Mouse (Mus musculus) embryonic facial prominence, embryonic 14.5 days (tissue): Measurements from ENCODE around the gene Ambra1. TPM values are rescaled to one million over a fixed set of nuclear protein-coding genes. Genes with fewer than 3 reads are reported as not detected.

Source experiments
- ATAC-seq: fragments of 200-750 bp; cut with Nextera tagmentation; 2 replicates; pipeline ENCODE4 v1.8.0; 2017; ENCODE audit warnings: low read depth, moderate number of reproducible peaks, moderate TSS enrichment
- DNase-seq: peaks from one replicate; pipeline ENCODE4 v3.0.0-alpha.2; 2015; ENCODE audit warnings: low spot score
- H3K27ac ChIP-seq: fragments of 300-500 bp; sonication (generic); replicated peaks from 2 replicates; pipeline ENCODE4 v1.5.1; 2014; ENCODE audit warnings: low read depth, mild to moderate bottlenecking, low read length, moderate library complexity
- H3K27me3 ChIP-seq: fragments of 300-500 bp; sonication (generic); replicated peaks from 2 replicates; pipeline ENCODE4 v1.6.1; 2014; ENCODE audit warnings: low read length; ENCODE audit not compliant: control insufficient read depth, insufficient read depth
- H3K36me3 ChIP-seq: fragments of 300-500 bp; sonication (generic); 2 replicates; pipeline ENCODE4 v1.6.1; 2014; ENCODE audit warnings: low read length, mixed read lengths; ENCODE audit not compliant: control insufficient read depth, insufficient read depth
- H3K4me1 ChIP-seq: fragments of 300-500 bp; sonication (generic); 2 replicates; pipeline ENCODE4 v1.6.1; 2014; ENCODE audit warnings: antibody characterized with exemption, low read length; ENCODE audit not compliant: control insufficient read depth, insufficient read depth
- H3K4me2 ChIP-seq: fragments of 300-500 bp; sonication (generic); 2 replicates; pipeline ENCODE4 v1.6.1; 2014; ENCODE audit warnings: low read depth, mild to moderate bottlenecking, low read length, moderate library complexity, mixed read lengths
- H3K4me3 ChIP-seq: fragments of 300-500 bp; sonication (generic); 2 replicates; pipeline ENCODE4 v1.5.1; 2014; ENCODE audit warnings: low read depth, mild to moderate bottlenecking, low read length
- H3K9ac ChIP-seq: fragments of 300-500 bp; sonication (generic); 2 replicates; pipeline ENCODE4 v1.6.1; 2014; ENCODE audit warnings: low read depth, mild to moderate bottlenecking, low read length, moderate library complexity, mixed read lengths
- H3K9me3 ChIP-seq: fragments of 300-500 bp; sonication (generic); 2 replicates; pipeline ENCODE4 v1.6.1; 2016; ENCODE audit warnings: low read length; ENCODE audit not compliant: control insufficient read depth
- WGBS: fragments of 180-500 bp; shearing (Covaris S2); extraction: QIAGEN DNeasy Blood & Tissue Kit; methylation state at CpG from one replicate; pipeline ENCODE4 v1.1.7; 2014; 5-methylcytosine and 5-hydroxymethylcytosine counted together
- microRNA-seq: library from miRNA; unstranded; fragments of <30 nt; microRNA quantifications from one replicate; pipeline ENCODE4, GENCODE M21; 2016; ENCODE audit warnings: borderline number of aligned reads
- polyA plus RNA-seq: library from polyadenylated mRNA; unstranded; fragments of >200 nt; fragmentation: Nextera tagmentation; extraction: Ambion mirVana; gene quantifications from 2 replicates; pipeline ENCODE4 v1.2.1, GENCODE M21; 2014

The Ambra1 gene
- polyA plus RNA-seq, 1 experiment from 2014 or later, result 15.3 TPM

GRCm38 (mm10) chr2:91964610-91965204 lies 234.8 kb downstream of the Ambra1 start:
- ATAC-seq (no peak), DNase-seq (no peak)
- Histone ChIP-seq H3K27me3 (no peaks in the 10 kb centered on the region), H3K36me3 (no peaks in the 10 kb centered on the region), H3K4me2 (peak overlapping the region; percentile 91), H3K27ac (0 out of 2 replicates have a peak overlapping the region, but pooled peaks have one; percentile 65), H3K9ac (no peak overlapping the region), H3K4me1 (peaks cover 18% of the 10 kb centered on the region), H3K4me3 (peak overlapping the region; percentile 89), H3K9me3 (no peaks in the 10 kb centered on the region)
- 61% methylated on average over 3 of the region's 3 CpGs for WGBS

GRCm38 (mm10) chr2:91965417-91965816 lies 235.5 kb downstream of the Ambra1 start:
- Histone ChIP-seq H3K36me3 (no peaks in the 10 kb centered on the region), H3K9ac (peak overlapping the region; percentile 54), H3K27me3 (no peaks in the 10 kb centered on the region), H3K4me2 (peak overlapping the region; percentile 91), H3K4me3 (peak overlapping the region; percentile 89), H3K9me3 (no peaks in the 10 kb centered on the region), H3K4me1 (peaks cover 18% of the 10 kb centered on the region), H3K27ac (peak overlapping the region; percentile 59)
- DNase-seq (peak; percentile 62), ATAC-seq (peak; percentile 30; the same call in 1 of the 2 replicates)
- 16% methylated on average over 16 of the region's 20 CpGs for WGBS

DNA sequence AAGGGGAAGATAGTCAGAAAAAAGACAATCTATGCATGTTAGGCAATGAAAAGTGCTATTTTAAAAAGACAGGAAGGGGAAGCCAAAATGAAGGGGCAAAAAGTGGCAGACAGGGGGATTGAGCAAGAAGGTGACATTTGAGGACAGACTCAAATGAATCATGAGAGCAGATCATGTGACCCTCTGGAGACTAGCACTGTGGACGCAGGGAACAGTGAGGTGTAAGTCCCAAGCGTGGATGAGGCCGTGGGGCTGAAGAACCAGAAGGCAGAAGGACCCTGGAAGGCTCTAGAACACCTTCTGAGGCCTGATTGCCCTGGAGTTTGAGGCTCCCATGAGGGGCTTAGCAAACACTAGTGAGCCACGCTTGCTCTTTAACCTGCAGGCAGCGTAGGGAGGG lies 236.4 kb downstream of the Ambra1 start:
- no peaks in the 10 kb centered on the region for H3K9me3 ChIP-seq
- no peak overlapping the region for H3K4me3 ChIP-seq
- H3K27me3 ChIP-seq, result no peaks in the 10 kb centered on the region
- no peak for ATAC-seq
- H3K4me1 ChIP-seq, result peaks cover 23% of the 10 kb centered on the region
- H3K27ac ChIP-seq, result no peak overlapping the region
- 77% methylated on average over 5 of the region's 5 CpGs for WGBS
- DNase-seq, result no peak
- H3K36me3 ChIP-seq, result no peaks in the 10 kb centered on the region
- H3K4me2 ChIP-seq, result no peak overlapping the region
- no peak overlapping the region for H3K9ac ChIP-seq

GRCm38 (mm10) chr2:91967962-91968361 lies 238.0 kb downstream of the Ambra1 start:
- WGBS, result 45% methylated on average over 11 of the region's 11 CpGs
- H3K9me3 ChIP-seq, result no peaks in the 10 kb centered on the region
- no peak overlapping the region for H3K4me2 ChIP-seq
- no peaks in the 10 kb centered on the region for H3K27me3 ChIP-seq
- H3K9ac ChIP-seq, result no peak overlapping the region
- no peak overlapping the region for H3K4me3 ChIP-seq
- no peak for ATAC-seq
- peaks cover 19% of the 10 kb centered on the region for H3K4me1 ChIP-seq
- no peaks in the 10 kb centered on the region for H3K36me3 ChIP-seq
- peak overlapping the region; percentile 50; the same call in 1 of the 2 replicates for H3K27ac ChIP-seq
- no peak for DNase-seq

Small RNAs within 50 kb of the gene (microRNA-seq; reads per million reads assigned to microRNA genes)
- not detected for gene Mir6999

Other genes with a start within 250 kb of the Ambra1 start
- gene Ckap5, start 203.4 kb upstream of the Ambra1 start, polyA plus RNA-seq, result 65.7 and 75.8 TPM in 2 replicates
- 2.0 and 2.1 TPM in 2 replicates for gene F2, start 93.7 kb upstream of the Ambra1 start, polyA plus RNA-seq
- gene Zfp408, start 80.3 kb upstream of the Ambra1 start, polyA plus RNA-seq, result 4.0 and 5.0 TPM in 2 replicates
- gene Arhgap1, start 80.3 kb upstream of the Ambra1 start, polyA plus RNA-seq, result 117 and 120 TPM in 2 replicates
- gene Atg13, start 19.6 kb upstream of the Ambra1 start, polyA plus RNA-seq, result 27.2 and 31.0 TPM in 2 replicates
- 11.9 and 14.7 TPM in 2 replicates for gene Harbi1, start 19.3 kb upstream of the Ambra1 start, polyA plus RNA-seq
- 0.31 and 0.47 TPM in 2 replicates for gene Chrm4, start 197.1 kb downstream of the Ambra1 start, polyA plus RNA-seq
- gene Mdk, start 202.2 kb downstream of the Ambra1 start, polyA plus RNA-seq, result 700 and 828 TPM in 2 replicates
- 0.70 and 0.76 TPM in 2 replicates for gene Gm9821, start 215.6 kb downstream of the Ambra1 start, polyA plus RNA-seq
- 44.9 and 47.4 TPM in 2 replicates for gene Dgkz, start 245.7 kb downstream of the Ambra1 start, polyA plus RNA-seq